Mouse (Mus musculus): ENCODE measurements at regions not wholly inside any gene's neighbourhood (a gene's known extent, or its start where the extent isn't known, plus 50 kb on each side); places are given as distances from the start of the nearest gene placed in this dataset.

DNA sequence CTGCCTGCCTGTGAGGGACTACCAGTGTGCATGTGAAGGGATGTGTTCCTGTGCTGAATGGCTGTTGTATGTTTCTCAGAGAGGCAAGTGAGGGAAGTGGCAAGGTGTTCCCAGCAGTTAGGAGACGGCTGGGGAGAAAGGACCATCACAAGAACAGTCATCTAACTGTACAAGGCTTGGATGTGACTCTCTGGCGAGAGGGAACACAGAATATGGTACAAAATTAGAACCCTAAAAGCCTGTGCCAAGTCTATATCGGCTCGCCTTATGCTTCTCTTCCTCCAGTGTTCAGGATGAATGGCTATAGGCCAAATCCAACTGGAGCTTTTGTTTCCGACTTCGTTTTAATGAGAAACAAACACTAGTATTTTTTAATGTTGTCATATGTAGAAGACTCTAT is 317.5 kb downstream of the Pik3r1 start:
- no peak for ATAC-seq (replicated peaks; ENCODE audit: poor library complexity)

DNA sequence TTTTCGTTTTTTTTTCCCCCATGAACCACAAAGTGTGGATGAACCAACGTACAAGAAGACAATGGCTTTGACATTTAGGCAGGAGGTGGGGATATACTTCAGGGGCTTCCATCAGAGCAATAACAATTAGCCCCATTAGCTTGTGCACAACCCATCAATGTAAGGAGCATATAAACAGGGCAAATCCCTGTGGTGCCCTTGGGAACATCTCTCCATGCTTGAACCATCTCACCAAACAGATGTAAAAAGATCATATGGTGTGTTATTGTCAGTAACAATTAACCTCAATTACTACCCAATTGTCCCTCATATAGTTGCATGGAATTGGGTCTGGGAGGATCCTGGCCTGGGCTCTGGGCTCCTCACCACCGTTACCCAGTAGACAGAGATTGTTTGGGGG is 328.5 kb downstream of the Pik3r1 start:
- ATAC-seq (replicated peaks; ENCODE audit: poor library complexity) = no peak

DNA sequence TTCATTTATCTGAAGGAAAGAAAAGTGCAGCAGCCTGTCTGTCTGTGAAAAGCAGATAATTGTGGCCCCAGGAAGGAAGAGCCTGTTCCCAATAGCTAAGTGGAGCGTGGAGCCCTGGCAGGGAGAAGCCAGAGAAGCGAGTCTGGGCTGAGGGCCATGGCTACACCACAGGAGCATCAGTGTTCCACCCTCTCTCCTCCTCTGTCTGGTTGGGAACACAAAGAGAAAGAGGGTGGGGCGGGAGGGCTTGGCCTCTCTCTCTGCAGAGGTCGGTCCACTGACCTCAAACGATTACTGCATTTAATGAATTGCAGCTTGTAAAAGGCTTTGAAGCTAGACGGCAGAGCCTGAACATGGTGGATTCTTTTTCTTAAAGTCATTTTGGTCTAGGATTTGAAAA is 329.0 kb downstream of the Pik3r1 start:
- ATAC-seq (replicated peaks; ENCODE audit: poor library complexity) = no peak

DNA sequence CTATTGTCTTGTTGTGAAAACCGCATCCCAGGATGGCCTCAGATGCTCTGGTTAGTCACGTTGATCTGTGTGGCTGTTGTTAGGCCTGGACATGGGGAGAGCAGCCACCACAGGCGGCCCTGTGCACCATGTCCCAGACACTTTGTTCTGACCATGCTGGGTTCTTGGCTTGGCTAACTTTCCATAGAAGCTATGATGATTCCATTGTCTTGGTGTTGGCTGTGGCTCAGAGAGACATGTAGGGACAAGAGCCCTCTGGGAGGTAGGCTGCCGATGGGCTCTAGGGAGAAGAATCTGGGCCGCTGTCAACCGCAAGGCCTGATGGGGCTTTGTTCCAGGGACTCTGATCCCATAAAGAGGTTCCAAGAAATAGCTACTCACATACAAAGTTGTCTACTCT is 334.9 kb downstream of the Pik3r1 start:
- no peak for ATAC-seq (replicated peaks; ENCODE audit: poor library complexity)

DNA sequence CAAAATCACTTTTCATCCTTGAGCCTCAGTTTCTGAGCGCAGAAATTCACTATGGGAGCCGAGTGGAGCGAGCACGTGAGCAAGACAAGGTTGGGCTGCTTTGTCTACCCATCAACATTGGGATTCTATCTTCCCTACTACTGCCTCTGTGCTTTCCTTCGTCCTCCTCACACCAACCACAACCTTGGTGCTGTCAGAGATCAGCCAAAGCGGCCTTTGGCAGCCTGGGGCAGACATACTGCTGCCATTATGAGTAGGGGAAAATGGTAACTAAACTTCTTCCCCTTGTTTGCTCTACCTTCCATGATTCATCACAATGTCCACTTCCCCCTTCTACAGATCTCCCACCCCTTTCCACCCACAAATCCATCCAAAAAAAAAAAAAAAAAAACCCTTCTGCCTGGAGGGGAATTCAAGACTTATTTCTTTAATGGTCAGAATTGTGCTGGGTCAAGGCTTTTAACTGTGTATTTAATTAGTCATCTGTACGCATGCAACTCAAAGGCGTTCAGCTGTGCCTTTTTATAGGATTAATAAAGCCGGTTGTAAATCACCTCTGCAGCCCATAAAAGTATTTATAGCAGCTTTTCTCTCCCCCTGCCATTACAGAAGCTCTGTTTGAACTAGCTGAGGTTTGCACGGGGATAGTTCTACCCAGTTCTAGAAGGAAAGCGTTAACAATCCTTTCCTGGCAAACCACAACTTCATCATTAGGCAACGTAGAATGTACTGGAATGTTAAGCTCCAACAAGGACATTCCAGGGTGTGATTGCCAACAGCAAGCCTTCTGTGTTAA is 340.4 kb downstream of the Pik3r1 start:
- ATAC-seq (replicated peaks; ENCODE audit: poor library complexity) = no peak

DNA sequence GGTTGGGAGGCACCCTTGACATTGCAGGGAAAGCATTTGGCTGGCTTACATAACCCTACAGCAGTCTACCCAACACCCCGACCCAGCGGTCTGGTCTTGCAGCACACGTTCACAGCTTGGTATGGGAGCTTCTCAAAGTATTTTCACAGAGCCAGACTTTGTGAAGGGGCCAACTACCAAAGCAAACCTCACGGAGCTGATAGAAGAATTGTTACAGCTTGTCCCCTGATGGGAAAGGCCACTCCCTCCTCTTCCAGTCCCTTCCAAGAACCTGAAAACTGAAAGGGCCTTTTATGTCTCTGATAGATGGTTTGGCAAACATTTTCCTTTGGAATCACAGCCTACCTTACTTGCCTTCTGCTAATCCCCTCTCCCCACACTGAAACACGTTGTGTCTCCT is 341.6 kb downstream of the Pik3r1 start:
- ATAC-seq (replicated peaks; ENCODE audit: poor library complexity) = no peak

DNA sequence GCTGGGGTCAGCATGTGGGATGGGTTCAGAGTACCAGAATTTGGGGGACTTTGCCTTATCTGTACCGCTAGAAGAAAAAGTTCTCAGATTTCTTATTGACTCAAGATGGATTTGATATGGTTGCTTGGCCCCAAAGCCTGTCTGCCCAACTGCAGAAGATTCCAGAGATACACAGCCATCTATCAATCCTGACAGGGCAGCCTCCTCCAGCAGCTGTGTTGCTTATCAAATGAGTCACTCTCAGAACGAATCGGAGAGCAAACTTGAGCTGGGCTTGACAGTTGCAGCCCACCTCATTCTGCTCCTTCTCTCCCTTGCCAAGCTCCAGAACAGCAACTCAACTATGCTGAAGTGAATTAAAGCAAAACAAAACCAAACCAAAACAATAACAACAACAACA is 345.9 kb downstream of the Pik3r1 start:
- ATAC-seq (replicated peaks; ENCODE audit: poor library complexity) = no peak

DNA sequence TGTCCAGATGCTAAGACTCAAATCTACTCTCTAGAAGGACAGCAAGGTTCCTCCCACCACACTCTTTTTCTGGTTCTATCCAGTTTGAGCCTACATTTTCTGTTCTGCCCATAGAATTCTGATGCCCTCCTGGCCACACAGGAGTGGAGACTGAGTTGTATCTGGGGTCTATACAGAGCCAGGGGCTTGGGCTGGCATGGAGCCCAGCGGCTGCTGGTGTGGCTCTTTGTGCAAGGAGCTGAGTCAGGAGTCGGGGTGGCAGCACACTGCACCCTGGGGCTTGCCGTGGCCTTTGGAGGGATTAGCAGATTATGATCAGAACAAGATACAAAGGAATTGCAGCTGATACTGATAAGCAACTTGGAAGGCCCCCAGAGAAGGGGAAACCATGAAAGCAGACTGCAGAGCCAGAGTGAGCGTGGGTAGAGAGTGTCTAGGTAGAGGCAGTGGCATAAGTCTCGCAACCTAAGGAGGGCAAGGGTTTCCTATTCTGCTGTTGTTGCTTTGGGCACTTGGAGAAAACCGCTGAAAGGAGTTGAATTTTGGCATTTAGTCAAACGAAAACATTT is 348.5 kb downstream of the Pik3r1 start:
- no peak for ATAC-seq (replicated peaks; ENCODE audit: poor library complexity)

DNA sequence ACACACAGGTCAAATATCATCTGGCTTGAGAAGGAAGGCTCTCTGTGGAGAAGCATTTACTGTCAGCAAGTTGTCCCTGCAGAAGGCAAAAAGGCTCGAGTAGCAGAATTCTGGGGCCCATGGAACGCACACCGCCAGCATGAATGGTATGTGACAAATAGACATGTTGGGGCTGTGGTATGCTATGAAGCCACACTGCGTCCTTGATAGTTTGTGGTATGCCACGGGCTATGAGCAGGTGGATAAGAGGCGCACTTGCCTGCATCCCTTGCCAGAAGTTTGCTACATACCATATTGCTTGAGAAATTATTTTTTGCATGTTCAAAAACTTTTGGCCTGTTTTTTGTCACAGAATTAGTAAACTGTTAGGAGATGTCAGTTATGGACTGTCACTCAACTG is 349.7 kb downstream of the Pik3r1 start:
- no peak for ATAC-seq (replicated peaks; ENCODE audit: poor library complexity)

DNA sequence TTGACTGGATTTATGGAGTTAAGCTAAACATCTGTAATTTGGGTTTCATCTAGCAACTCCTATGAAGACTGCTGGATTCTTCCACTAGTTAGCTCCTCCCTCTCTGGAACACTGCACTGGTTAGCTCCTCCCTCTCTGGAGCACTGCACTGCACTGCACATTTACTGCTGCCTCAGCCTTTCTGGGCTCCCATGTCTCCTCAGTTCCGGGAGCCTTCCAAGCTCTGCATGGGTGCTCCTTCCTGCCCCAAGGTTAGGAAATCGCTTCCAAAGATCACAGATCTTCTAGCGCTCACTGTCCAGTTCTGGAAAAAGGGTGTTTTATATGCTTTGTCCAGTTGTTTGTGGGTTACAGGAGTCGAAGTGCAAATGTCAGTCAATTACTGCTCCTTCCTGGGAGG is 359.1 kb downstream of the Pik3r1 start:
- ATAC-seq (replicated peaks; ENCODE audit: poor library complexity) = no peak

DNA sequence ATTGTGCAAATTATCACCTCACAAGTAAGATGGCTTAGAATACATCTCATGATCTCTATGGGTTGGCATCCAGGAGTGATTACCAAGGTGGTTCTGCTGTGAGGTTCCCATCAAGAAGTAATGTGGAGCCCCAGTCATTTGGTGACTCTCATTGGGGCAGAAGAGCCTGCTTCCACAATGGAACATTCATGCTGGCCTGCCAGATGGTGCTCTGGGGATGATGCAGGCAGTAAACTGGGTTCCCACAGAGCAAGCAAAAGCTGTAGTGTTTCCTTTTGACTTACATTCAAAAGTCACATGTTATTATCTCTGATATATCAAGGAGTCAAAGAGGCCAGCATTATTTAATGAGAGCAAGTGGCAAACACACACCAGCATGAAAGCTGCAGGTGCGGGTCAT is 360.4 kb downstream of the Pik3r1 start:
- no peak for ATAC-seq (replicated peaks; ENCODE audit: poor library complexity)

DNA sequence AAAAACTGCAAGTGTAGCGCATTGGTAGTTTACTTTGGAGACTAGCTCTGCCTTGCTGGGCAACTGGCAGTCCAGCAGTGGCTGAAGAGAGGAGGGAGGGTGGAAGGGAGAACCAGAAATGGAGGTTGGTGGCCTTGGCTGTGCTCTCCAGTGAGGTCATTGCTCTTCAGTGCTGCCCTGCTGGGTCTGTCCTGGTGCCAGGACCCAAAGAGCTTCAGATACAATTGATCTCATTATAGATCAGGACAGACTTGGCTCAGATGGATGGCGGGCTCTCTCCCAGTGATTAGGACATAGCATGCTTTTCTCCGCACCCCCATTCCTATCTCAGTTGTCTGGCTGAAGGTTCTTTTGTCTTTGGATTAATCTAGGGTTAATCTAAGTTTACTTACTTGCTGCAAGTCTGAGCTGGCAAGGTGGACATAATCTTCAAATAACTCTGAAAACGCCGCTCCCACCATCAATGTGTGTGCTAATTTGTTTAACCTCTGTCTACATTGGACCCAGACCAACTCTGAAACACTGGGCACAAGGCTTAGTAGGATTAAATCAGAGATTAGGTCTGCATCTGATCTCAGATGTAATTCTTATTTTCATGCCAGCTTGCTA is 394.3 kb downstream of the Pik3r1 start:
- no peak for ATAC-seq (replicated peaks; ENCODE audit: poor library complexity)

DNA sequence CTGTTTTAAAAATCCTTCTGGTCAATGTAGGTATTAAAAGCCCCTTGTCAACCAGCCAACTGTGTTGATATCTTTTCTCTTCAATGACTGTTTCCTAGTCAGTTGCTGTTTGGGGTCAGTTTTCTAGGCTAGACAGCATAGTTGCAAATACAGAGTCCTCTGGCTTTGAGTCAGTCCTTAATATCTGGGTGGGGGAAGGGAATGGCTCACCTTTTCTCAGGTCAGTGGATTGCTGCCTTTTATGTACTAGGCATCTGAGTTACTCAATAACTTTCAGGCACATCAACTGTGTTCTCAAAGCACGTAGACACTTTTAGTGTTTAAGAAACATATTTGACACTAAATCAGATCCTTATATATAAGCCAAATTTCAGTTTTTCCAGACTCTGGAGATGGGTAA is 396.1 kb downstream of the Pik3r1 start:
- no peak for ATAC-seq (replicated peaks; ENCODE audit: poor library complexity)

DNA sequence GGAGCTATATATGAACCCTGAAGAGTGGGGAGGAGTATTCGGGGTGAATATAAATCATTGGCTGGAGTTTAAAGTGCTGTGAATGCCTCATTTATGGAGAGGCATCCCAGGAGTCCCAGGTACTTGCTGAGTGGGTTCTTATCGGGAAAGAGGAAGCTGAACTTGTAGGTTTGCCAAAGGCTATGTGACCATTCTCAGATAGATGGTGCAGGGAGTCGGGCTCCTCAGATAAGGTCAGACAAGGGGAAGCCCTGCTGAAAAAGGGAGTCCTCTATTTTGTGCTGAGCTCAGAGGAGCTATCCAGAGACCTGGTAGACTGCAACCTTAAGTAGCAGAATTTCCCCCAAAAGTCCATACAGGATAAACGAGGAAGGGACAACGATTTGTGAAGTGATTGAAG is 399.8 kb downstream of the Pik3r1 start:
- no peak for ATAC-seq (replicated peaks; ENCODE audit: poor library complexity)

DNA sequence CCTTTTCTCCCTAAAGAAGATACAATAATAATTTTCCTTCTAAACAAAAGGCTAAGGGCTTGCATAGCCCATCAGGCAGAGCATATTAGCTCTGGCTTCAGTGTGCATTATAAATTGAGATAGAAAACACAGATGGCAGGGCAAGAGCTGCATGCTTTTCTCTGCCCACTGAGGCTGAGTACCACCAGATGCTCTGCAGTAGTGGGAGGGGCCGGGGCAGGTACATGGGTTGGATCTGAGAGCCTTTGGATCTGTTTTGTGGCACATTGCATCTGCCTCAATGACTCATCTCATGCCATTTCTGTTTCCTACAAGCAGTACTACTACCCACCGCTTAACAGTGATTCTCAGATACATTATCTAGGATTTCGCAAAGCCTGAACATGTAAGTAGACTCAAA is 412.7 kb downstream of the Pik3r1 start:
- no peak for ATAC-seq (replicated peaks; ENCODE audit: poor library complexity)

DNA sequence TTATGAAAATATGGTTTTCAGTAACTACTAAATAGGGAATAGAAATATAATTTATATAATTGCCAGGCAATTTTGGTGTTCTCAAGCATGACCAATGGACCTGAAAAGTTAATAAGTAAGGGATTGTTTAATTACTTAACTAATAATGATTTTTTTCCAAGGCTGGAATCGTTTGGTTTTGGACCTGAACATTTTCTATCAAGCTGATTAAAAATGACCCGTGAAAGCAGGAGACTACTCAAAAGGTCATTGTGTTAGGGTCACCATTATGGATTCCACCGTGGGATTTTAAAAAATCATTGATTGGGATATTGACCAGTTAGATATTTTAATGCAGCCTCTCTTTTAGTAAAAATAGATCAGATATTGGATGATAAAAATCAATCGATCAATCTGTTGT is 416.9 kb downstream of the Pik3r1 start:
- ATAC-seq (replicated peaks; ENCODE audit: poor library complexity) = no peak

DNA sequence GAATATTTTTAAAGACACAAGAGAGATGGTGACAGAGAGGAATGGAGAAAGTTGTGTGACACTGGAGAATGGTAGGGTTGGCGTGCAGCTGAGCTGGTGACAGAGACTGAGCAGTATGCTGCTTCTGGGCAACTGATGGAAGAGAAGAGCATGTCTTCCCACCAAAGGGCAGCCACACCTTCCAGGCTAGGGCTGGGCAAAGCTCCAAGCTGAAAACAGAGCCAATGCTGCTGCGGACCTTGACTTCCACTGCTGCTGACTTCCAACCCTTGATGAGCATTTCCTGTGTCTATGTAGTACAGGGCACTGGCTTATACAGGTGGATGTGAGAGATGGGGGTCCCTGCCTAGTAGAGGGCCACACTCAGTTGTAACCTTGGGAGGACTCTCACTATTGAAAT is 418.7 kb downstream of the Pik3r1 start:
- no peak for ATAC-seq (replicated peaks; ENCODE audit: poor library complexity)

DNA sequence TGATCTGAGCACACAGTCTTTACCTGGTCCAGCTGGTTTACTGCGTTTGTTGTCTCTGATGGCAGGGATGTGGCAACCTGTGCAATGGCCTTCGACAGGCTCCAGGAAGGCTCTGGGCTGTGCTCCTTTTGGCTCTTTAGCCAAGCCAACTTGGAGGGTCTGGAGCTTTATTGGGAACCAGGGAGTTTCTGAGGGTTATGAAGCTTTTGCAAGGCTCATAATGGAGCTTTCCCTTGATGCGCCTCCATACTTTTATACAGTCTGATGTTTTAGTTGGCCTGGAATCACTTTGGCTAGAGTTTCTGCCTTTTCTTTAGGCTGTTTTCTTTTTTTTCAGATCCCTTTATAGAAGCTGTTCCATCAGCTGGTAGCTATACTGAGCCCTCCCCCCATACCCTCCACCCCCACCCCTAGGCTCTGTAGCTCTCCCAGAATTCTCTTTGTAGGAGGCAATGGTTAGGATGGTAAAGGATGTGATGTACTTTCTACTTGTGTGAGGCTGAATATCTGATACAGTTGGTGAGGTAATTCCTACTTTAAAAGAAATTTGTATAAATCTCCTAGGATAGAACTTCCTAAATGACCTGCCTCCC is 429.6 kb downstream of the Pik3r1 start:
- no peak for ATAC-seq (replicated peaks; ENCODE audit: poor library complexity)

DNA sequence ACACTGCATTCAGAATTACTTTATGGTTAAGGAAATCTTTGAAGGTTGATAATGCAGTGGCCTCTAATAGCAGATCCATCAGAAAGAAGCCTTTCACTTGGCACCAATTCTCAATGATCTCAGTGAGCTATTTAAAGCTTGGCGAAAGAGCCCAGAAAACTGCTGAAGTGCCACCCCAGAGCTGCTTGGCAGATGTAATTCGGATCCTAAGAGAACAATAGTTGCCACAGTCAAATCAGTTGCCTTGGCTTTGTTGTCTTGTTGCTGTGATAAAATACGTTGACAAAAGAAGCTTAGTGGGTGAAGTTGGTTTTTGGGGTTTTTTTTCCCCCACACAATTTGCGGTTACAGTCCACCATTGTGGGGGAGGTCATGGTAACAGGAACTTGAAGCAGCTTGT is 449.4 kb downstream of the Pik3r1 start:
- no peak for ATAC-seq (replicated peaks; ENCODE audit: poor library complexity)

DNA sequence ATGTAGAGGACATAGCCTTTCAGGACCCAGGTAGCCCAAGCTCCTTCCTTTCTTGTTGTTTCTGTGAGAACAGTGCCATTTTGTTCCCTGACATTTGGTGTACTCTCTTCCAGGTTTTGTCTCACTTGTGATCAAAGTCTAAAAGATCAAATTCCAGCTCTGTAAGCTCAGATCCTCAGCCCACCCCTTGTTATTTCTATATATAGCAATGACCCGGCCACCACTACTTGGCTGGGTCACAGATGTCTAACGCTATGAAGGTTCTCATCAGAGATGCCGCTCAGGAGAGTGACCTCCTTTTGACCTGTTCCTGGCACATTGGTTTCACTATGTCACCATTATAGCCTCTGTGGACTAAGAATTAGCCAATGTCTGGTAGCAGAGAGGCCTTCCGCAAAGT is 451.7 kb downstream of the Pik3r1 start:
- no peak for ATAC-seq (replicated peaks; ENCODE audit: poor library complexity)

DNA sequence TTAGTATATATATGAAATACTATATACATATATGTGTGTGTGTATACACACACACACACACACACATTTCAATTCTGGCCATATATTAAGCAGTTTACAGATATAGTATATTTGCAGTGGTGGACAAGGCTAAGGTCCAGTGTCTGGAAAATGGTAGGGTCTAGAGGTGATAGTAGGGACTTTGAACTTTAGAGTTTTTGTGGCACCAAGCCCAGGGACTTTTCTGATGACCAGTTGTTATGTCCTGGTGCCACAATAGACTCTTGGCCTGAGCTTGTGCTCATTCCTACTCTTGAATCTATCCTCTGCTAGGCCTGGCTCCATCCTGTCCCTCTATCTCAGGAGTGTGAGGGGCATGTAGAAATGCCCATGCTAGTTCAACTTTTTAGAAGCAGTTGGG is 454.0 kb downstream of the Pik3r1 start:
- no peak for ATAC-seq (replicated peaks; ENCODE audit: poor library complexity)

DNA sequence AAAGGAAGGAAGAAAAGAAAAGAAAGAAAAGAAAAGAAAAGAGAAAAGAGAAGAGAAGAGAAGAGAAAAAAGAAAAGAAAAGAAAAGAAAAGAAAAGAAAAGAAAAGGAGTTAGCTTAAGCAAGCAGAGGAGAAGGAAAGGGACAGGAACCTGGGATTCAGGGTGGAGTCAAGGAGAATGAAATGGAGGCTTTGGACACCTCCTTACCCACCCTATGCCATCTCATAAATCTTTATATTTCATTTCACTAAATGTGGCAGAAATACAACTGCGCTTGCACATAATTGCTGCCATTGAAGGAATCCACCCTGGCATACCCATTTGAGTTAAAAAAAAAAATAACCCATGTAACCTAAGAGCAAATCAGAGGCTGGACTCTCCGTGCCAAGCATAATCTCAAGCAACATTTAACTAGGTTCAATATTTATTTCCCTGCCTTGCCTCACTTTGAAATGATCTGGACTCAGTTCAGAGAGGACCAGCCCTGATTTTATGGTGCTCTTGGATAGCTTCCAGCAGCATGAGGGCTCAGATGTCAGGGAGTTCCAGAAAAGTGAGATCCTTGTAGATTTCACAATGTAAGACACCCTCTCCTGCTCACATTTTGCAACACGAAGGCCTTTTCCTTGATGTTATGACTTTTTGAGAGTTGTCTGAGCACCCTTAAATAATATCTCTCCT is 456.2 kb downstream of the Pik3r1 start:
- ATAC-seq (replicated peaks; ENCODE audit: poor library complexity) = no peak
